Mouse (Mus musculus) retina, postnatal 1 day (tissue): ENCODE results near the gene Gp1ba.

Source experiments
- DNase-seq: peaks from one replicate; pipeline ENCODE4 v3.0.0-alpha.2; 2012

The Gp1ba gene

GRCm38 (mm10) chr11:70653345-70654197, 14.6 kb downstream of the Gp1ba start:
- peak; percentile 89 for DNase-seq

DNA sequence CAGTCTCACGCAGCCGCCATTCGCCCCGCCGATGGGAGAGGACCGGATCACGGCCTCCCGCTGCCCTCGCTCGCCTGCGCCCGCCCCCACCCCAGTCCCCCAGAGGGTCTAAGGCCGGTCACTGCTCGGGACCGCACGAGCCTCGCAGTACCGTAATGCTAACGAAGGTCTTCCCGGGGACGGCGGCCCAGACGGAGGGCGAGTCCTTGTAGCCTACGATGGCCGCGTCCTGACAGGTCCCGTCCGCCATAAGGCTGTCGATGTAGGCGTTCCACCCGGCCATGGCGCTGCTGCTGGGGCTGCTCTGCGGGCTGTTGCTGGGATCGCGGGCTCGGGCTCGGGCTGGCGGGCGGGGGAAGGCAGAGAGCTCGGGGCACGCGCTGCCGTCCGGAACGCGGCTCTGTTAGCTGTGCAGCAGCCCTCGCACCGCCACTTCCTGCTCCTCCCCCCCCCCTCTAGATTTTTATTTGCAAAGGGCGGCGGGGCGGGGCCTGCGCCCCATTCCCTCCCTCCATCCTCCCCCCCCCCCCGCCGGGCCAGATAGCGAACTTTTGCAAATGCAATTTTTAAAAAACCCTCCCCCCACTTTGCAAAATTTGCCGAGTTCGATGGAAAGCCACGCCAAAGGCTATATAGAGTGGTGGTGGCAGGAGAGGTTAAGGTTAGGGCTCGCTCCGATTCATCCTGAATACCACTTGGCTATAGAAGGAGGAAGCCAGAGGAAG, 15.4 kb downstream of the Gp1ba start, which contains the start of gene Pfn1:
TSS of gene Pfn1 (minus strand) at position 447 of the 725 bp plus-strand sequence.
- peak; percentile 84 for DNase-seq

- peak; percentile 88 for DNase-seq
These were observed 16.1 kb downstream of the Gp1ba start for GRCm38 (mm10) chr11:70654923-70655570.

- no peak for DNase-seq
These were observed 16.9 kb downstream of the Gp1ba start for GRCm38 (mm10) chr11:70655571-70656455.

DNA sequence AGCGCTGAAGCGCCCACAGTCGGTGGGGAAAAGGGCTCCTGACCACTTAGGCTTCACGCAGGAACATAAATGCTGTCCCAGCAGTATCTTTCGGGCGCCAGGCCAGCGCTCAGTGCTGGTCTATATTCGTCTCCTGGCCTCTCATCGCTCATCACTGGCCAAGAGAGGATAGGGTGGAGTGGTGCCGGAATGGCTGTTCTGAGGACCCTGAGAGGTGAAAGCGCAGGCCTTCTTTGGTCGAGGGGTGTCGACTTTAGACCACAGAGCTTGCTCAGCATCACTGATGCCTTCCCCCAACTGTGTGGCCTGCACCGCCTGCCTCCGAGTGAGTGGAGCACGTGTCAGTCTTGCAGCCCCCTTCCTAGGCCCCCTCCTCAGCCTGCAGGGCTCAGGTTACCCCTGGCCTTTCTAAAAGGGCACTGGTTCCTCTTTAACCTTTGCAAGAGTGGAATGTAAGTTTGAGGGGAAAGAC, 17.6 kb downstream of the Gp1ba start:
- DNase-seq = peak; percentile 8

DNA sequence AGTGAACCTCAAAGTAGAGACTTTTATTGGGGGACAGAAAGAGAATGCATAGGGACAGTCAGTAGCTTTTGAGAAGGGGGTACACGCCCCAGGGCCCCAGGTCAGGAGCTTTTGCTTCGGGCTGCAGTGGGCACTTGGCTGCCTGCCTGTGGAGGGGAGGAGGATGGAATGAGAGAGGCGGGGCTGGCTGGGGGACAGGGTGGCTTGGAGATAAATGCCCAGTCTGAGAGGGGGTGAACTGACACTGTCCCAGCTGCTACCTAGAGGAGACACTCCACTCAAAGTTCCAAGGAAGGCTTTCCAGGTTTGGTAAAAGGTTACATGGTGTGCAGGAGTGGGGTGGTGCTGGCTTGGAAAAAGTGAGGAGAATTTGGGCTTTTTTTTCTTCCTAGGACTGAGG, 18.0 kb downstream of the Gp1ba start, which contains the start of gene Eno3:
TSS of gene Eno3 (plus strand) at position 239 of the 400 bp plus-strand sequence.
- peak; percentile 20 for DNase-seq

- DNase-seq = no peak
These were observed 18.7 kb downstream of the Gp1ba start for GRCm38 (mm10) chr11:70657573-70657972.

DNA sequence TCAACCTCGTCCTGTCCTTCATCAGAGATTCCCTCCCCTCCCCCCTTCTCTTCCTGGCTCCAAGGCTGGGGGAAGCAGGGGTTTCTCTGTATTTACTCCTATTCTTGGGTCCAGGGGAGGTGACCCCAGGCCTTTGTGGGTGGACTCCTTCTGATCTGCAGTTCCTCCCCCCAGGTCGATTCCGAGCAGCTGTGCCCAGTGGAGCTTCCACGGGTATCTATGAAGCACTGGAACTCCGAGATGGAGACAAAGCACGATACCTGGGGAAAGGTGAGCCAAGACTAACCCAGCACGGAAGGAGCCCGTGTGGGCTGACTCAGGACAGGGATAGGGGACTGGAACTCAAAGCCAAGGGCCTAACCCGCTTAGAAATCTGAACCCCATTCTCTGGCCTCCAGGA, 19.1 kb downstream of the Gp1ba start:
- no peak for DNase-seq

GRCm38 (mm10) chr11:70658521-70658920, 19.6 kb downstream of the Gp1ba start:
- DNase-seq = no peak

DNA sequence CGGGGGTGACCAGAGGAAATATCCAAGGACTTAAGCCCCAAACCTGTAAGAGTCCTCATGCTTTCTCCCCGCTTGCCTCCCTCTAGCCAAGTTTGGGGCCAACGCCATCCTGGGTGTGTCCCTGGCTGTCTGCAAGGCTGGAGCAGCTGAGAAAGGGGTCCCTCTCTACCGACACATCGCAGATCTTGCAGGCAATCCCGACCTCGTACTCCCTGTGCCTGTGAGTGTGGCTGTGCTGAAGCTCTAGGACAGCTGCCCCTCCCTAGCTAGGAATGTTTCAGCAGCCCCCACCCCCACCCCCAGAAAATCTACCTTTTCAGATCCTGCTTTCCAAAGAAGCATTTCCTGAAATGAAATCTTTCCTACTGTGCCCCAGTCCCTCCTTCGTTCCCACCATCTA, 20.0 kb downstream of the Gp1ba start:
- DNase-seq = no peak

- no peak for DNase-seq
These were observed 21.6 kb downstream of the Gp1ba start for GRCm38 (mm10) chr11:70660571-70660970.

DNA sequence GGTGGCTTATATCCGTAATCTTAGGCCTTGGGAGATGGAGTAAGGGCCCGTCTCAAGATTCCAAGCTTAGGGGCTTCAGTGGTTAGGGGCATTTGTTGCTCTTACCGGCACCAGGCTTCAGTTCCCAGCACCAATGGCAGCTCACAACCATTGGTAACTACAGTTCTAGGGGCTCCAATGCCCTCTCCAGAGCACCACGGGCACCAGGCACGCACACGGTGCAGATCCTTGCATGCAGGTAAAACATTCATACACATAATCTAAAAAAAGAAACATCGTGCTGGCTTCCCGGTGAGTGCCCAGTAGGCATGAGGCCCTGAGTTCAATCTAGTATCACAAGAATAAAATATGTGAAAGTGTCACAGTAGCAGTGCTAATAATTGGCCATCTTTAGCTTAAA, 24.2 kb downstream of the Gp1ba start:
- no peak for DNase-seq

- no peak for DNase-seq
These were observed 25.0 kb downstream of the Gp1ba start for GRCm38 (mm10) chr11:70663957-70664356.

DNA sequence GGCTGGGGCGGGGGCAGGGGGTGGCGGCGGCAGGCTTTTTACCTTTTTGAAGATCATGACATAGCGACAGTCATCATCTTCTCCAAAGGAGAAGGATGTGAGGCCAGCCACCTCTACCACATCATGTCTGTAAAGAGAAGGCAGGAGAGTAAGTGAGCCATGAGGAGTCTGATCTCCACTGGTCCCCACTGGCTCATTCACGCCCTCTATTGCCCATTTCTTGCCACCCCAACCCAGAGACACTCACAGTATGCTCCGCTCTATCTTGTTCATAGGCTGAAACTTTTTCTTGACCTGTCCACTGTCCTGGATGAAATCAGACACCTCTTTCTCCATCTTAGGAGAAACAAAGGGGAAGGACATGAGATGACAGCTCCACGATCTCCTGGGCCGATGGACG, 25.8 kb downstream of the Gp1ba start:
- DNase-seq = no peak

DNA sequence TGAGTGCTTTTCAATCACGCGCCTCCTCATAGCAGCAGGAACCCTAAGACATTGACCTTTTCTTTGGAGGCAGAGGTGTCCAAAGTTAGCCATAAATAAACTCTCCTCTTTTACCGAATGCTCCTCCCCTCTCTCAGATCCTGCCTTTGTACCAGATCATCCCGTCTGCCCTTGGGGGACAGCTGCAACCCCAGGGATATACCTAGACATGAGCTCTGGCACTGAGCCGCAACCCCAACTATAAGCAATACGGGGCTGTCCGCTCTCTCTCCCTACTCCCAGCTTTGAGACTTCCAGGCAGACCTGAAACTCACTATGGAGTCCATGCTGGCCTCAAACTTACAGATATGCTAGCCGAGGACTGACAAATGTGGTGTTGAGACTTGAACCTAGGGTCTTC, 27.8 kb downstream of the Gp1ba start:
- no peak for DNase-seq

- DNase-seq = no peak
These were observed 28.6 kb downstream of the Gp1ba start for GRCm38 (mm10) chr11:70667271-70668150.

DNA sequence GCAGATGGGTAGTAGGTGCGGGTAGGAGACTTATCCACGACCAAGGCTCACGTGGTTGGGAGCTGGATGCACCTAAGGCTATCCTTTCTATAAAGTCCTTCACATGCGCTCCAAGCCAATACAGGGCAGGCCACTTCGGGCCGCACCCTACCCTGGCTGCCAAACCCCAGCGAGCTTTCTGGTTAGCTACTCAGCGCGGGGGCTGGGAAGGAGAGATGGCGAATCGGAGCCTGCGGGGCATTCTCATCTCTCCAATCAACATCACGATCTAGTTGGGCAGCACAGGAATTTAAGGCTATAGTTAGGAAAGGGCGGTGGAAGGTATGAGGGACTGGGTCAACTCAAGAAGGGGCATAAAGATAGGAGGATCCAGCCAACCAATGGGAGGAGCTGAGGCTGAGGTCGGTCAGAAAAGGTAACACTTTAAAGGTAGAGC, 29.4 kb downstream of the Gp1ba start:
- no peak for DNase-seq

- DNase-seq = peak; percentile 100
These were observed 30.0 kb downstream of the Gp1ba start, which contains the start of gene Spag7 for GRCm38 (mm10) chr11:70668771-70669505. Gene Spag7 (minus strand): TSS chr11:70669416.

GRCm38 (mm10) chr11:70669582-70670345, 30.8 kb downstream of the Gp1ba start:
- DNase-seq = peak; percentile 83
